Mouse (Mus musculus) cerebellum, postnatal 14 days (tissue): ENCODE results near the gene Astn1.
A peak's percentile ranks its signal among the peaks of the same experiment; 100 is the strongest.

ENCODE experiments used
- DNase-seq, 2 experiments: peaks; one replicate each; pipeline ENCODE4 v3.0.0; 2021; ENCODE audit warnings: mixed read lengths in 2 of 2

Astn1 gene

DNA sequence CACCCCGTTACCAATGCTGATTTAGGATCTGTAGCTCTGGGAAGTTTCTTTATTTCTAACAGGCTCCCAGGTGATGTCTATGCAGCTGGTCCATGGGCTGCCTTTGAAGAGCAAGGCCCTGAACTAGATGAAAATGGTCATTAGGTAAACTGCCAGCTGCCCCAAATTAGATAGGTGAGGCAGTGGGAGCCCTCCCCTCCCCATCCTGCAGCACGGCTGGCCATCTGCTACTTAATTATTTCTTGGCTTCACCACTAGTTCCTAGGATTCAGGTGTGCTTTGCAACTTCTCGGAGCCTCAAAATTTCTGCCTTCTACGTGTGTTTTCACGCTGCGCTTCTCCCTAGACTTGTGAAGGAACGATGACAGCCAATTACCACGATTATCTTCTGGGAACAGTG is 59.4 kb downstream of the Astn1 start:
- DNase-seq: peak; percentile 63 to 71

GRCm38 (mm10) chr1:158422739-158423138 is 60.7 kb downstream of the Astn1 start:
- no peak for DNase-seq

- DNase-seq: no peak
These were observed 84.0 kb downstream of the Astn1 start for GRCm38 (mm10) chr1:158446071-158446470.

DNA sequence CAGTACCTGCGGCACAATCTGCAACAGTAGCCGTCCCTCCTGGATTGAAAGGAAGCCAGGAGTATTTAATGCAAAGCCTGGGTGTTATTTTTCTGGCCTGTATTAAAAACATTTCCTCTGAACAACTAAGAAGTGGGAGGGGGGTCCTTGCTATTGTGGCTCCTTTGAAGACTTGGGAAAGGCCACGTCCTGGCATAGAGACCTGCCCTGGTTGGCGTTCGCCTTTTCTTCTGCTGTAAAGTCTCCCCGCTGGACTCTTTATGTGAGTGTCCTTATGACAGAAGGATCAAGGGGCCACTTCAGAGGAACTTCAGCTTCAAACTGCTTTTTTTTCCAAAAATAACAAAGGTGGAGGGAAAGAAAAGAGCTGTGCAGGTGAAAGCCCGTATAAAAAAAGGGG is 85.9 kb downstream of the Astn1 start:
- no peak for DNase-seq

DNA sequence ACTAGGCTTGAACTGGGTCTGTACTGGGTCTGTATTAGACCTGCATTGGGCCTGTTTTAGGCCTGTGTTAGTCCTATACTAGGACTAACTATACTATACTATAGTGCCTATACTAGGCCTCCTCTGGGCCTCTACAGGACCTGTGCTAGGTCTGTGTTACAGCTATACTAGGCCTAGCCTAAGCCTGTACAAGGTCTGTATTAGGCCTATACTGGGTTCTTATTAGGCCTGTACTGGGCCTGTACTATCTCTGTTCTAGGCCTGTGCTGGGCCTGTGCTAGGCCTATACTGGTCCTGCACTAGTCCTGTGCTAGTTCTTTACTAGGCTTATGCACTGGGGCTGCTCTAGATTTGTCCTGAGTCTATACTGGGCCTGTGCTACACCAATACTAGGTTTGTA is 90.6 kb downstream of the Astn1 start:
- DNase-seq: no peak

DNA sequence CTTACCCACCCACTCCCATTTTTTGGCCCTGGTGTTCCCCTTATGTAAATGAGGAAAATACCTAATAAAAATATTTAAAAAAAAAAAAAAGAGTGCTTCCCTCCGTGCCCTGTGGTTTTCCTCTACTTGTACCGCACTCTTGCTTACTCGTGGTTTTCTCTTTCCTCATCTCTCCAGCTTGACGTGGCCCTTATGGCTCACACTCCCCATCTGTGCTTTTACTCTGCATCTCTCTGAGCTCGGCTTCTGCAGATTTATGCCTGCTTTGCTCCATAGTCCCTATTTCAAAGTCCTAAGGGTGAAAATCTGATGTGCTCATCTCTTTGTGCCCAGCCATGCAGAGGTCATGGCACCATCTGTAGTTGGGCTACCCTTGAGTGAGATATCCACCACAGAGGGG is 91.5 kb downstream of the Astn1 start:
- no peak for DNase-seq

GRCm38 (mm10) chr1:158463975-158464374 is 101.9 kb downstream of the Astn1 start:
- DNase-seq: peak in 1 of 2 experiments; percentile 15

DNA sequence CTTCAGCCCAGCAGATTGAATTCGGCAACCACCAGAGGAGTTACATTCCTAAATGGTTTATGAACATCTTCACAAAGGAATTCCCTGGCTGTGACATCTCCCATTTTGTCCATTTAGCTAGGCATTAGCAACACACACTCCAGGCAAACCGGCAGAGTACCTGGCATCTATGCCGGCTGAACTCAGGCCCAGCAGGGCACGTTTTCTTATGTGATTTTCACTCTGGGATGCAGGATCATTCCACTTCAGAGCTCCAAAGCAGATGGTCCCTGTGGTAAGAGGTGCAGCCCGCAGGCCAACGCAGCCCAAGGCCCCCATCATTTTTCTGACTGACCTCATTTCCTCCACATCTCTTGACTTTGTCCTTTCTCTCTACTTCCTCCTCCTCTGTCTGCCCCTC is 103.2 kb downstream of the Astn1 start:
- DNase-seq: peak; percentile 28 to 53

DNA sequence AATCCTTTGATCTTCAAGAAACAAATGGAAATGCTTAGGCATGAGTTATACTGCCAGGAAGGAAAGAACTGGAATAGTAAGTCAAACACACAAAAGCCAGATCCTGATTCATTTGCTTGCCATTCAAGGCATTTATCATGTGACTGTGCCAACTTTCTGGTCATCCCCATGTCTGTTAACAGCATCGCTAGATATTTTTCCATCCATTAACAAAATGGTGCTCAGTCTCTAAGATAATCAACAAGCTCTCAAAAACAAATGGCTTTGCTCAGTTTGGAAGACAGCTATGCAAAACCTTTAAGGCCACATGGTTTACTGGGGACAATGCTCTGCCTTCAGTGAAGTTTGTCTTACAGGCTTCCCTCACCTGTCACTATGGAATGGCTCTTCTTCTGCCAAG is 115.8 kb downstream of the Astn1 start:
- no peak for DNase-seq

DNA sequence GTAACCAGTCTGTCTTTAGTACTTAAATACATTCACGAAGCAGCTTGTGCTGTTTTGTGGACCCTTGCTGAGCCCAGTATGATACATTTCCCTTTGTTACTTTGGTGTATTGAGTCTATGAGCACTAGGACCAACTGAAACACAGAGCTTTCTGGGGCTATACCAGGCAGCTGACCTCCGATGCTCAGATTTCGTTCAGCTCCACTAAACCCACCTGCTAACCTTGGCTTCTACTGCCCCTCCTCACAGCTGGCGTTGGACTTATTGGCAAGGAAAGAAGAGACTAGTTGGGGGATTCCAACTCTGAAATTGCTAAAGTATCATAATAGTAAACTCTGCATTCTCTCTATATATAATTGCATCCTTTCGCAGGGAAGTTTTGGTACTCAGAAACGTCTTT is 118.2 kb downstream of the Astn1 start:
- DNase-seq: peak; percentile 66 to 68

GRCm38 (mm10) chr1:158483733-158484132 is 121.7 kb downstream of the Astn1 start:
- DNase-seq: no peak

GRCm38 (mm10) chr1:158489521-158490021 is 127.5 kb downstream of the Astn1 start:
- peak; percentile 54 to 55 for DNase-seq

- peak; percentile 34 to 64 for DNase-seq
These were observed 128.1 kb downstream of the Astn1 start for GRCm38 (mm10) chr1:158490175-158490574.

GRCm38 (mm10) chr1:158493289-158493688 is 131.2 kb downstream of the Astn1 start:
- DNase-seq: peak; percentile 68 to 82

DNA sequence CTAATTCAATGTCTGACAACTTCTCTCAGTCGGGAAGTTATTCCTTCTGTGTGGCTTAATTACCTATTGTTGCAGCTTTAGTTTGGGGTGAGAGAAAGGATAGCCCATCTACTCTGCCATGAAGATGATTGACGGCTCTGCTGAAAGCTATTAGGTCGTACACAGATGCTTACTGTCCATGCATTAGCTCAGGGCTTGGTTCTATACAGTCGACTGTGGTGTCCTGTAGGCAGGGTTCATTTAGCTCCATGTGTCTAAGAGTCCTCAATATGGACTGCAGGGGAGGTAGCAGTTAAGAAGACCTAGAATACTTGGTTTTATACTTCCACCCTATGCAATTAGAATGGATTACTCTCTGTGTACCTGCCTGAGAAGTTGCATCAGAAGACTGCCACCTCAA is 138.1 kb downstream of the Astn1 start:
- DNase-seq: no peak

GRCm38 (mm10) chr1:158501019-158501418 is 138.9 kb downstream of the Astn1 start:
- no peak for DNase-seq

DNA sequence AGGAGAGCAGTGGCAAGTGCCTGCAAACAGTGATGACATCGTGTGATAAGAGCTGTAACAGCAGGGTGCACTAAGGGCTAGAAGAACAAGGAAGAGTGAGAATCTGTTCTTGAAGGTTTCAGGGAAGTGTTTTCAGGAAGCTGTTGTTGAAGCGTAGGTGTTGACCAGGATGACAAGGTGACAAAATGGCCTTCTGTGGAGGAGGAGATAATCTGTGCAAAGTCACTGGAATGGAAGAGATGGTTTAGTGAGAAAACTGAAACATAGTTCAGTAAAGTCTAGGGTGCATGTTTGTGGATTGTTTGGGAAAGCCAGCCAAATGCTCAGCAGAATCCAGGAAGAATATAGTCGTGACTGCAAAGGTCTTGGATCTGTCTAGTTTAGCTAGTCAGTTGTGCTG is 145.5 kb downstream of the Astn1 start:
- DNase-seq: no peak

GRCm38 (mm10) chr1:158509112-158509855 is 147.2 kb downstream of the Astn1 start:
- DNase-seq: peak in 1 of 2 experiments; percentile 54

- peak; percentile 90 to 94 for DNase-seq
These were observed 148.6 kb downstream of the Astn1 start for GRCm38 (mm10) chr1:158510478-158511207.

DNA sequence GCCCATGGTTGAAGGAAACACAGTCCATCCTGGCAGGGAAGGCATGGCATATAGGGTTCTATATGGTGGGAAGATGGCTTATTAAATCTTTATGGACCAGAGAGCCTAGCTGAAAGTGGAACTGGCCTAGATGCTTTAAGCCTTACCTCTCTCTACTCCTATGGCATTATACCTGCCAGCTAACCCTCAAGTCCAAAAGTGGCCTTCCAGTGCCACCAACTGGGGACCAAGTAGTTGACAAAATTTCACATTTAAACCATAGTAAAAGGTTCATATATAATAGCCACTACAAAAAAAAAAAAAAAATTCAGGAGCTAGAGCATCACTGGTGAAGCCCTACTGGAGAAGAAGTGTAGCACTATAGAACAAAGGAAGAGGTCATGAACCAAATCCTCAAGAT is 150.0 kb downstream of the Astn1 start:
- peak; percentile 51 to 73 for DNase-seq

DNA sequence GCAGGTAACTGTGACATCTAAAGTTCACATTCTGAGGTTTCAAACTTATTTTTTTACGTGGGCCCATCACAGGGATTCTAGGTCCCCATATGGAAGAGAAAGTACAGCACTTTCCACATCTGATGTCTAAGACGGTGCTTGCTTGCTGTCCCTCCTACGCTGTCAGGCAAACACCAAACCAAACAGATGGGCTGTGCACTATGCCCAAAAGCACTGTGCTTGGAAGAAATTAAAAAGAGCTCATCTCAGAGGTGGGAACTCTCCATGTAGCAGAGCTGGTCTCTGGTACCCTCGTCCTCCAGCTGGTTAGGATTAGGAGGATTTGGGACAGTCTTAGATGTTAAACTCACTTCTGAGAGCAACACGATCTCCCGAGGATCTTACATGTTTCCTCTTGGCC is 150.6 kb downstream of the Astn1 start:
- DNase-seq: no peak

GRCm38 (mm10) chr1:158513572-158513971 is 151.5 kb downstream of the Astn1 start:
- peak; percentile 31 to 41 for DNase-seq

DNA sequence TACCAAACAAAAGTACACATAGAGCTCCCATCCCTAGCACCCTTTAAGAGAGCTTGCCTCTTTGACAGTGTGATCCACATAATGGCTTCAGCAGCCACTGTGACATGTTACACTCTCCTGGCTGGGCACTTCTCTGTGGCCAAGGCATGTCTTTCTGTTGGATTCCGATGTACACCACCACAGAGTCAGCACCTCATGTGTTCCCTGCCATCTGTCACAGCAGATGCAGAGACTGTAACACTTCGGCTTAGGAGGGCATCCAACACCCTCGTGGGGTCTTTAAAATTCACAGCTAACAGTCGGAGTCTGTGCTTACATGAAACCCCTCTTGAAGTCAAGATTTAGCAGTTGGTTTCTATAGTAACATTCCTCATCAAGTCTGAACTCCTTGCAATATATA is 154.5 kb downstream of the Astn1 start:
- DNase-seq: peak; percentile 43 to 76

DNA sequence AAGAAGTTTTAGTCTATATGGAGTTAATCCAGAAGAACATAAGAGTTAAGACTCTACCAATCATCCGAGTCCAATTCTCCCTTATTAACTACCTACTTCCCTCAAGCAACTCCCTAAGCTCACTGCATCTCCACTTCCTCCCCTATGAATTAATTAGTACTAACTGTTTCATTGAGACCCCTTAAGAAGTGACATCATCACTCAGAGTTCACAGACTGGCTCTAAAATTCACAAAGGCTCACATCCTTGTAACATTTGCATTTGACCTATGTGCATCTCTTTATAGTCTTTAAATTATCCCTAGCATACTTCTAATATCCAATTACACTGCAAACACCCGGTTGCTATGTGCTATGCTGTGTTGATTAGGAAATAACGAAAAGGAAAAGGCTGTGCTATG is 174.1 kb downstream of the Astn1 start:
- no peak for DNase-seq
